Mouse (Mus musculus) kidney, adult 2 months (tissue): ENCODE measurements at regions not wholly inside any gene's neighbourhood (a gene's known extent, or its start where the extent isn't known, plus 50 kb on each side); places are given as distances from the start of the nearest gene placed in this dataset.

Experiments
- DNase-seq: peaks from one replicate; pipeline ENCODE4 v3.0.0; 2021
- H3K27ac ChIP-seq: fragments of 200-500 bp; 2 replicates; pipeline ENCODE4 v1.5.1; 2012; ENCODE audit warnings: low read depth, low read length, control low read depth, inconsistent platforms; ENCODE audit not compliant: insufficient read depth
- H3K27me3 ChIP-seq: fragments of 200-500 bp; replicated peaks from 2 replicates; pipeline ENCODE4 v1.6.1; 2012; ENCODE audit warnings: mild to moderate bottlenecking, moderate library complexity, low read length, inconsistent platforms; ENCODE audit not compliant: control insufficient read depth, insufficient read depth
- H3K36me3 ChIP-seq: fragments of 200-500 bp; 2 replicates; pipeline ENCODE4 v1.6.1; 2012; ENCODE audit warnings: mild to moderate bottlenecking, moderate library complexity, low read length, inconsistent platforms; ENCODE audit not compliant: control insufficient read depth, insufficient read depth
- H3K4me1 ChIP-seq: fragments of 200-500 bp; 2 replicates; pipeline ENCODE4 v1.6.1; 2011; ENCODE audit warnings: low read length; ENCODE audit not compliant: control insufficient read depth, insufficient read depth
- H3K4me3 ChIP-seq: fragments of 200-500 bp; 2 replicates; pipeline ENCODE4 v1.5.1; 2011; ENCODE audit warnings: mild to moderate bottlenecking, low read depth, low read length, control low read depth; ENCODE audit not compliant: insufficient read depth
- CTCF ChIP-seq: fragments of 200-500 bp; conservative IDR thresholded peaks from 2 replicates; pipeline ENCODE4 v1.5.1; 2011; ENCODE audit warnings: low read depth, mild to moderate bottlenecking, control low read depth, low read length, moderate library complexity, mixed read lengths; ENCODE audit not compliant: insufficient read depth, insufficient read length
- POLR2A ChIP-seq: fragments of 200-500 bp; IDR thresholded peaks from one replicate; pipeline ENCODE4 v1.6.1; 2011; ENCODE audit warnings: low read depth, low read length, control low read depth
- WGBS: fragments of 180-500 bp; shearing (Covaris S2); methylation state at CpG from one replicate; pipeline ENCODE4 v1.1.7; 2018; 5-methylcytosine and 5-hydroxymethylcytosine counted together

- H3K4me1 ChIP-seq, result no peaks in the 10 kb centered on the region
- WGBS, result 84% methylated on average over 7 of the region's 7 CpGs
- H3K27me3 ChIP-seq, result no peaks in the 10 kb centered on the region
- H3K36me3 ChIP-seq, result no peaks in the 10 kb centered on the region
- TF ChIP-seq POLR2A, result no peak
- no peak overlapping the region for H3K4me3 ChIP-seq
- no peak overlapping the region for H3K27ac ChIP-seq
- no peak for DNase-seq
These were observed 89.1 kb downstream of the Kcnrg start for GRCm38 (mm10) chr14:61696290-61696842.

GRCm38 (mm10) chr14:61696886-61697554, 89.8 kb downstream of the Kcnrg start:
- no peak for TF ChIP-seq POLR2A
- no peak for TF ChIP-seq CTCF
- 68% methylated on average over 13 of the region's 13 CpGs for WGBS

GRCm38 (mm10) chr14:61697704-61698103, 90.4 kb downstream of the Kcnrg start:
- 85% methylated on average over 10 of the region's 10 CpGs for WGBS
- no peak for TF ChIP-seq CTCF
- no peak for TF ChIP-seq POLR2A
- no peaks in the 10 kb centered on the region for H3K27me3 ChIP-seq
- H3K4me3 ChIP-seq, result no peak overlapping the region
- H3K4me1 ChIP-seq, result no peaks in the 10 kb centered on the region
- no peaks in the 10 kb centered on the region for H3K36me3 ChIP-seq
- H3K27ac ChIP-seq, result no peak overlapping the region
- no peak for DNase-seq

More at GRCm38 (mm10) chr14:61696886-61697554, 89.8 kb downstream of the Kcnrg start:
- H3K36me3 ChIP-seq, result no peaks in the 10 kb centered on the region
- no peak overlapping the region for H3K27ac ChIP-seq
- H3K27me3 ChIP-seq, result no peaks in the 10 kb centered on the region
- no peaks in the 10 kb centered on the region for H3K4me1 ChIP-seq
- no peak for DNase-seq
- H3K4me3 ChIP-seq, result no peak overlapping the region

- 68% methylated on average over 12 of the region's 12 CpGs for WGBS
- no peaks in the 10 kb centered on the region for H3K27me3 ChIP-seq
- H3K4me3 ChIP-seq, result no peak overlapping the region
- H3K4me1 ChIP-seq, result no peaks in the 10 kb centered on the region
- TF ChIP-seq POLR2A (no peak), CTCF (no peak)
- no peak for DNase-seq
- no peaks in the 10 kb centered on the region for H3K36me3 ChIP-seq
- H3K27ac ChIP-seq, result no peak overlapping the region
These were observed 91.2 kb downstream of the Kcnrg start for GRCm38 (mm10) chr14:61698358-61699055.

GRCm38 (mm10) chr14:61699638-61700037, 92.4 kb downstream of the Kcnrg start:
- DNase-seq, result no peak
- no peak overlapping the region for H3K27ac ChIP-seq
- 76% methylated on average over 7 of the region's 7 CpGs for WGBS
- H3K36me3 ChIP-seq, result no peaks in the 10 kb centered on the region
- no peak overlapping the region for H3K4me3 ChIP-seq
- H3K27me3 ChIP-seq, result no peaks in the 10 kb centered on the region
- no peaks in the 10 kb centered on the region for H3K4me1 ChIP-seq
- TF ChIP-seq CTCF (no peak), POLR2A (no peak)

GRCm38 (mm10) chr14:61701131-61701530, 93.9 kb downstream of the Kcnrg start:
- no peak overlapping the region for H3K4me3 ChIP-seq
- no peak overlapping the region for H3K27ac ChIP-seq
- DNase-seq, result no peak
- H3K27me3 ChIP-seq, result no peaks in the 10 kb centered on the region
- TF ChIP-seq CTCF (no peak), POLR2A (no peak)
- no peaks in the 10 kb centered on the region for H3K4me1 ChIP-seq
- 80% methylated on average over 10 of the region's 10 CpGs for WGBS
- no peaks in the 10 kb centered on the region for H3K36me3 ChIP-seq

- H3K27me3 ChIP-seq, result no peaks in the 10 kb centered on the region
- DNase-seq, result no peak
- WGBS, result 93% methylated on average over 3 of the region's 3 CpGs
- no peak overlapping the region for H3K4me3 ChIP-seq
- no peaks in the 10 kb centered on the region for H3K36me3 ChIP-seq
- no peak for TF ChIP-seq POLR2A
- no peak for TF ChIP-seq CTCF
- no peak overlapping the region for H3K27ac ChIP-seq
- no peaks in the 10 kb centered on the region for H3K4me1 ChIP-seq
These were observed 96.7 kb downstream of the Kcnrg start for GRCm38 (mm10) chr14:61703916-61704315.
